Mouse (Mus musculus): ENCODE results near the gene Fam50b. TPM values are rescaled to one million over a fixed set of nuclear protein-coding genes. Genes with fewer than 3 reads are reported as not detected.

Gene Fam50b
- total RNA-seq, 1 experiment: 0.27 TPM

- Histone ChIP-seq H3K36me3 (ENCODE audit: control insufficient read depth, insufficient read depth, low read length, poor library complexity, severe bottlenecking) (no peaks in the 10 kb centered on the region), H3K27ac (ENCODE audit: insufficient read depth, low read depth, low read length, poor library complexity, severe bottlenecking) (no peak overlapping the region), H3K9ac (ENCODE audit: insufficient read depth, low read depth, low read length, poor library complexity, severe bottlenecking) (no peak overlapping the region), H3K4me3 (ENCODE audit: insufficient read depth in 1 of 2, low read depth in 1 of 2, low read length in 2 of 2, poor library complexity in 1 of 2, severe bottlenecking in 1 of 2) (no peak overlapping the region), H3K9me3 (ENCODE audit: control insufficient read depth, insufficient read depth, low read depth, low read length) (no peaks in the 10 kb centered on the region), H3K4me1 (ENCODE audit: control insufficient read depth in 2 of 2, insufficient read depth in 2 of 2, low read length in 2 of 2, poor library complexity in 1 of 2) (peaks cover 0 to 3% of the 10 kb centered on the region in 2 experiments; a peak in 1 of 4 replicates)
- in situ Hi-C loops (cut with MboI; ENCODE audit: low sequenced_read_pairs in 2 of 2, unreplicated experiment in 2 of 2): no loop called here
- no peak for TF ChIP-seq ZC3H11A (IDR thresholded peaks at IDR 0.05; ENCODE audit: borderline replicate concordance, low read depth, low read length)
- no peak for TF ChIP-seq CHD2 (IDR thresholded peaks at IDR 0.05; ENCODE audit: low read depth, low read length)
- no peak for TF ChIP-seq MAFK (IDR thresholded peaks at IDR 0.05; ENCODE audit: insufficient read depth, low read depth, low read length)
- TF ChIP-seq ZNF384 (IDR thresholded peaks at IDR 0.05; ENCODE audit: low read depth, low read length): no peak
- no peak for TF ChIP-seq HCFC1 (IDR thresholded peaks at IDR 0.05; ENCODE audit: borderline replicate concordance, insufficient read depth, low read length)
- no peak for DNase-seq (ENCODE audit: low read depth, low spot score)
These were observed 4.4 kb downstream of the Fam50b start for GRCm38 (mm10) chr13:34739071-34739470.

- 0 out of 2 replicates have a peak, but pooled peaks have one; percentile 50 for TF ChIP-seq ZC3H11A (IDR thresholded peaks at IDR 0.05; ENCODE audit: borderline replicate concordance, low read depth, low read length)
- TF ChIP-seq HCFC1 (IDR thresholded peaks at IDR 0.05; ENCODE audit: borderline replicate concordance, insufficient read depth, low read length): no peak
- no peak for TF ChIP-seq CHD2 (IDR thresholded peaks at IDR 0.05; ENCODE audit: low read depth, low read length)
- TF ChIP-seq MAFK (IDR thresholded peaks at IDR 0.05; ENCODE audit: insufficient read depth, low read depth, low read length): no peak
- no peak for TF ChIP-seq ZNF384 (IDR thresholded peaks at IDR 0.05; ENCODE audit: low read depth, low read length)
- Histone ChIP-seq H3K27ac (ENCODE audit: insufficient read depth, low read depth, low read length, poor library complexity, severe bottlenecking) (no peak overlapping the region), H3K4me3 (ENCODE audit: insufficient read depth in 1 of 2, low read depth in 1 of 2, low read length in 2 of 2, poor library complexity in 1 of 2, severe bottlenecking in 1 of 2) (no peak overlapping the region), H3K4me1 (ENCODE audit: control insufficient read depth in 2 of 2, insufficient read depth in 2 of 2, low read length in 2 of 2, poor library complexity in 1 of 2) (peaks cover 0 to 3% of the 10 kb centered on the region in 2 experiments; a peak in 2 of 4 replicates), H3K36me3 (ENCODE audit: control insufficient read depth, insufficient read depth, low read length, poor library complexity, severe bottlenecking) (no peaks in the 10 kb centered on the region), H3K9ac (ENCODE audit: insufficient read depth, low read depth, low read length, poor library complexity, severe bottlenecking) (no peak overlapping the region), H3K9me3 (ENCODE audit: control insufficient read depth, insufficient read depth, low read depth, low read length) (no peaks in the 10 kb centered on the region)
- in situ Hi-C loops (cut with MboI; ENCODE audit: low sequenced_read_pairs in 2 of 2, unreplicated experiment in 2 of 2): loop anchor here in 1 of 2 experiments (10.0 kb wide), 1 partner anchor 124 kb away; no protein-coding TSS in a partner anchor
- peak; percentile 63 for DNase-seq (ENCODE audit: low read depth, low spot score)
These were observed 6.6 kb downstream of the Fam50b start for GRCm38 (mm10) chr13:34741254-34741653.

GRCm38 (mm10) chr13:34741813-34742568 is 7.3 kb downstream of the Fam50b start:
- Histone ChIP-seq H3K9ac (ENCODE audit: insufficient read depth, low read depth, low read length, poor library complexity, severe bottlenecking) (no peak overlapping the region), H3K4me1 (ENCODE audit: control insufficient read depth in 2 of 2, insufficient read depth in 2 of 2, low read length in 2 of 2, poor library complexity in 1 of 2) (peaks cover 0 to 7% of the 10 kb centered on the region in 2 experiments; a peak in 2 of 4 replicates), H3K4me3 (ENCODE audit: insufficient read depth in 1 of 2, low read depth in 1 of 2, low read length in 2 of 2, poor library complexity in 1 of 2, severe bottlenecking in 1 of 2) (no peak overlapping the region), H3K36me3 (ENCODE audit: control insufficient read depth, insufficient read depth, low read length, poor library complexity, severe bottlenecking) (no peaks in the 10 kb centered on the region), H3K9me3 (ENCODE audit: control insufficient read depth, insufficient read depth, low read depth, low read length) (no peaks in the 10 kb centered on the region), H3K27ac (ENCODE audit: insufficient read depth, low read depth, low read length, poor library complexity, severe bottlenecking) (peak overlapping the region; percentile 91; the same call in 1 of the 2 replicates)
- in situ Hi-C loops (cut with MboI; ENCODE audit: low sequenced_read_pairs in 2 of 2, unreplicated experiment in 2 of 2): loop anchor here in 1 of 2 experiments (10.0 kb wide), 1 partner anchor 123 kb away; no protein-coding TSS in a partner anchor
- no peak for TF ChIP-seq HCFC1 (IDR thresholded peaks at IDR 0.05; ENCODE audit: borderline replicate concordance, insufficient read depth, low read length)
- no peak for TF ChIP-seq ZC3H11A (IDR thresholded peaks at IDR 0.05; ENCODE audit: borderline replicate concordance, low read depth, low read length)
- no peak for TF ChIP-seq ZNF384 (IDR thresholded peaks at IDR 0.05; ENCODE audit: low read depth, low read length)
- TF ChIP-seq MAFK (IDR thresholded peaks at IDR 0.05; ENCODE audit: insufficient read depth, low read depth, low read length): no peak
- 0 out of 2 replicates have a peak, but pooled peaks have one; percentile 18 for TF ChIP-seq CHD2 (IDR thresholded peaks at IDR 0.05; ENCODE audit: low read depth, low read length)
- DNase-seq (ENCODE audit: low read depth, low spot score): no peak

- H3K9me3 ChIP-seq (ENCODE audit: control insufficient read depth, insufficient read depth, low read depth, low read length): no peaks in the 10 kb centered on the region
- H3K4me1 ChIP-seq (ENCODE audit: control insufficient read depth in 2 of 2, insufficient read depth in 2 of 2, low read length in 2 of 2, poor library complexity in 1 of 2): peaks cover 0 to 10% of the 10 kb centered on the region in 2 experiments; a peak in 2 of 4 replicates
- no peak for DNase-seq (ENCODE audit: low read depth, low spot score)
- TF ChIP-seq ZC3H11A (IDR thresholded peaks at IDR 0.05; ENCODE audit: borderline replicate concordance, low read depth, low read length) (no peak), CHD2 (IDR thresholded peaks at IDR 0.05; ENCODE audit: low read depth, low read length) (no peak), ZNF384 (IDR thresholded peaks at IDR 0.05; ENCODE audit: low read depth, low read length) (no peak), MAFK (IDR thresholded peaks at IDR 0.05; ENCODE audit: insufficient read depth, low read depth, low read length) (no peak), HCFC1 (IDR thresholded peaks at IDR 0.05; ENCODE audit: borderline replicate concordance, insufficient read depth, low read length) (no peak)
- no peaks in the 10 kb centered on the region for H3K36me3 ChIP-seq (ENCODE audit: control insufficient read depth, insufficient read depth, low read length, poor library complexity, severe bottlenecking)
- peak overlapping the region; percentile 30; the same call in 1 of the 2 replicates for H3K9ac ChIP-seq (ENCODE audit: insufficient read depth, low read depth, low read length, poor library complexity, severe bottlenecking)
- no peak overlapping the region for H3K27ac ChIP-seq (ENCODE audit: insufficient read depth, low read depth, low read length, poor library complexity, severe bottlenecking)
- H3K4me3 ChIP-seq (ENCODE audit: insufficient read depth in 1 of 2, low read depth in 1 of 2, low read length in 2 of 2, poor library complexity in 1 of 2, severe bottlenecking in 1 of 2): peak overlapping the region; percentile 42 to 45
- in situ Hi-C loops (cut with MboI; ENCODE audit: low sequenced_read_pairs in 2 of 2, unreplicated experiment in 2 of 2): loop anchor here in 1 of 2 experiments (10.0 kb wide), 1 partner anchor 118 kb away; no protein-coding TSS in a partner anchor
These were observed 12.2 kb downstream of the Fam50b start for GRCm38 (mm10) chr13:34746811-34747210.
